Mouse (Mus musculus): ENCODE measurements around the gene Frmd4a.

DNA sequence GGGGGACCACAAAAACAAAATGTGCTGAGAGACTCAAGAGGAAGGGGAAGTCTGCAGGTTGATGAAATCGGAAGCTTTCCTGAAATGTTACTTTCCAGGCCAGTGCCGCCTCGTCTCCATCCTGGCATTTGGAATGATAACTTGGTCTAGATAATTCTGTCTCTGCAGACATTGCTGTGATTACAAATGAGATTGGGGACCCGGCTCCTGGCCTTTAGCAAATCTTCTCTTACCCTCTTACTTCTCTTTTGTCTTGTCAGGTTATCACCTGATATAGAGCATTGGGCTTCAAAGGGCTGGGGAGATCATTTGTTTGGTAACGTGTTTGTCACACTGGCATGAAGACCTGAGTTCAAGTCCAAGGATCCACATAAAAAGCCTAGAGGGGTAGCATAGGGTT, 317.4 kb downstream of the Frmd4a start:
- TF ChIP-seq ZC3H11A (IDR thresholded peaks at IDR 0.05; ENCODE audit: borderline replicate concordance, low read depth, low read length) (no peak), HCFC1 (IDR thresholded peaks at IDR 0.05; ENCODE audit: borderline replicate concordance, insufficient read depth, low read length) (no peak), MAFK (IDR thresholded peaks at IDR 0.05; ENCODE audit: insufficient read depth, low read depth, low read length) (no peak), CHD2 (IDR thresholded peaks at IDR 0.05; ENCODE audit: low read depth, low read length) (no peak), ZNF384 (IDR thresholded peaks at IDR 0.05; ENCODE audit: low read depth, low read length) (no peak)

All from ES-E14 (cell line).